Mouse (Mus musculus) adipocyte (in vitro differentiated cells): ENCODE measurements around the gene Plscr5.
"Not testable (repeated sequence)": the region's sequence is repeated elsewhere in the genome, so short reads cannot be mapped to it uniquely, and the experiment has no call there.

Experiments
- DNase-seq: peaks from one replicate; pipeline ENCODE4 v3.0.0-alpha.2; 2016; ENCODE audit warnings: low spot score

Plscr5 gene

GRCm38 (mm10) chr9:92192636-92193035 is at the start of gene Plscr5:
TSS of gene Plscr5 (plus strand) at chr9:92192936.
- not testable (repeated sequence) for DNase-seq

- DNase-seq, result peak; percentile 60
Observed at GRCm38 (mm10) chr9:92147555-92148248, 45.0 kb upstream of the Plscr5 start.

DNA sequence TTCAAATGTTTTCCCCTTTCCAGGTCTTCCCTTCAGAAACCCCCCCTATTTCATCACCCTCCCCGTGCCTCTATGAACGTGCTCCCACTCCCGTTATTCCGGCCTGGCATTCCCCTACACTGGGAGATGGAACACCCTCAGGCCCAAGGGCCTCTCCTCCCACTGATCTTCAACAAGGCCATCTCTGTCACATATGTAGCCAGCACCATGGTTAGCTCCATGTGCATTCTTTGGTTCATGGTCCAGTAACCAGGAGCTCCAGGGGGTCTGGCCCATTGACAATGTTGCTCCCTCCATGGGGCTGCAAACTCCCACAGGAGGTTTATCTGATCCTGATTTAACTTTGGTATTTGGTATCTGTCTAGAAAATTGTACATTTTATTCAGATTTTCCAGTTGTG is 30.5 kb upstream of the Plscr5 start:
- no peak for DNase-seq

DNA sequence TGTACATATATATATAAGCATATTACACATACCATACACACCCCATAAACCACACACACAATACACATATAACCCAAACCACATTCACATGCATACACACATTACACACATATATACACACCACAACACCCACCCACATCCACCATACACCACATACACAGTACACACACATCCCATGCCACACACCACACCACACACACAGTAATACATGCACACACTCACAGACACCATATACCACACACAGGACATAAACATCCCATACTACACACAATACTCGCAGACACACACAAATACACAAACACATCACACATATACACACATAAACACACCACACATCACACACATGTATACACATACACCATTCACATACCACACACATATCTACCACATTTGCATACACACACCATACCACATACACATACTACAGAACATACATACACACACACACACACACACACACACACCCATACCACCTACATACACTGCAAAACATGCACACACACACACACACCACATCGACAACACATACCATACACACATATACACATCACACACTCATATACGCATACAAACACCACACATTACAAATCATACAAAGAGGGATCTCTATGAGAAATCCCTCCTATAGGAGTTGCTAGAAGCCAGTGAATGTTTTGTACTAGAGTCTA is 19.3 kb upstream of the Plscr5 start:
- no peak for DNase-seq

DNA sequence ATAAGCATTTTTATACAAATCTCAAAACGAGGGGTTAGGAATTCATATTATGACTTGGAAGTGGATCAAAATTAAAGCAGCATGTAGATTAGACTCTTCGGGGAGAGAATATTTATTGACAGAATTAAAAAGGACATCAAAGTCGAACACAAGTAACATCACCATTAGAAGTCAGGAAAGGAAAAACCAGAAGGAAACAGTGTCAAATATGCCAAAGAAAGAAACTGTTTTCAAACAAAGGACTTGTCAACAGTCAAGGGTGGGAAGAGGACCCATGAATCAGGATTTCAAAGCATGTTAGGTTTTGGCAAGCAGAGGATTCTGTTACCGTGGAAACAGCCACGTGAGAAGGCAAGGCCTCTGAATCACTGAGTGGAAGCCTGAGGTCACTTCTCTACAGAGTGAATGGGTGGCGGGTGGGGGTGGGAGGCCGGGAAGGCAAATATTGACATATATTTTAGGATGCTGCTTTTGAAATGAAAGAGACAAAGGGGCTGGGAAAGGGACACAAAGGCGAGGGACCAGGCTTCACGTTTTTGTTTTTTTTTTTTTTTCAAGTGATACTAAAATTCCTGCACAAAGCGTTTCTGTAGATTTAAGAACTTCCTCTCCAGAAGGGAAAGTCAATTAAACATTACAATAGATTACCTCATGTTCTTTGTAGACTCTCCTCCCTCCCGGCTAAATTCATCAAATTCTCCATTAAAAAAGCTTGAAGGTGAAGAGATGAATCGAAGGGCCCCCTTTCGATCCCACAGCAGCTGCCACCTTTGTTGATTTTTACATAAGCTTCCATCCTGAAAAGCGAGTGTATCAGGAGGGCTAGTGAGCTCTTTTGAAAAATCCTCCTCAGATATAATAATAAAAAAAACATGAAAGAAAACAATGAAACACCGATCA is 18.3 kb upstream of the Plscr5 start:
- no peak for DNase-seq

DNA sequence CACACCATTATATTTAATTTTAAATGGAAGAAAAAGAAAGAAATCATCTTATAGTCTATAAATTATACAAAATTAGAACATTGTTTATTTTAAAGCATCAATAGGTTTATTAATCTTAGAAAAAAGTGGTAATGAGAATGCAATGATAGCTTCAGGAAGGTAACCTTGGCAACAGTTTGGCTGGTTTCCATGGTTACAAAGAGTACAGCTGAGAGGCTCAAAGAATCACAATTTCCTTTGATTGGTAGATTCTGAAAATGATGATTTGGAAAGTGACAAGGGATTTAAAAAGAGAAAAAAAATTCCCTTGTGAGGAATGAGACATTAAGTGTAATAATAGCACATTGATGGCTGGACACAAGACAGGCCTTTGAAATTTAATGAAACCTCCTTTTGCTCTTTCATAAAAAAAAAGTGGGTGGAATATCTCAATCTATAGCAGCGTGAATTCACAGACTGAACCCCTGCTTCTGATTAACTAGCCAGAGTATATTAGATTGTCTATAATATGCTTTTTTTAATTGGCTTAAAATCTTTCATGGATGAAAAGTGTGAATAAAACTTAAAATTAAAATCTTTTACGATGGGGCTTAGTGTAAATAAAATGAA is 13.8 kb upstream of the Plscr5 start:
- DNase-seq, result no peak

GRCm38 (mm10) chr9:92191295-92191694 is 1.4 kb upstream of the Plscr5 start:
- no peak for DNase-seq

DNA sequence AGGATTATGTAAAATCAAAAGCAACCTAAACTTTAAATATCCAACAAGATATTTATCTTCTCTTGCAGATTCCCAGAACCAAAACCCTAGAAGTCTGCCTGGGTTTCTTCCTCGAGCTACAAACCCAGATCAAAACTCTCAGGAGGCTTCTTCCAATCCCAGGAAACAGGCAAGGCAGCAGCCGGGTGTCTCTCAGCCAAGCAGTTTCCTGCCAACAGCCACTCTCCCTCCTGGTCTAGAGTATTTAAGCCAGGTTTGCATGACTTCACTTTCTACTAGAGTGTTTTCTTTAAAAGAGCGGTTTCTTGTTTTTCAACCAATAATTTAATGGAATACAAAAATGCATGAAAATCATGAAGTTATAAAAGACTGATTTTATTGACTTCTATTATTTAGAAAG is 5.7 kb downstream of the Plscr5 start:
- no peak for DNase-seq

- DNase-seq, result no peak
Observed at GRCm38 (mm10) chr9:92199564-92199963, 6.8 kb downstream of the Plscr5 start.

DNA sequence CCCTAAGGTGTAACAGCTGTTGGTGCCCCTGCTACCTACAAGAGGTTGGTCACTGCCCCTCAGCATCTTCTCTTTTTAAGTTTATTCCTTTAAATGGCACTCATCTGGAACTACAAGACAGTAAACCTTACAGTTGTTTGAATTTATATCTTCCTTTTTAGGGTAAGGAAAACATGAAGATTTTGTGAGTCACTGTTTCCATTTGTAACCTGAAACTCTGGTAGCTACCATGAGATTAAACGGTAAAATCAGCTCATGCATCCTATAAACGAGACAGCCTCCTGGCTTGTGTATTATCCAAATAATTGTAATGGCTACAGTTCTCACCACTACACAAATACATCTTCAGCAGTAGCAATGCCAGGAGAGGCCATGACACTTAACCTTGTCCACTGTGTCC is 11.7 kb downstream of the Plscr5 start:
- no peak for DNase-seq

- DNase-seq, result peak; percentile 72
Observed at GRCm38 (mm10) chr9:92207307-92207706, 14.6 kb downstream of the Plscr5 start.

DNA sequence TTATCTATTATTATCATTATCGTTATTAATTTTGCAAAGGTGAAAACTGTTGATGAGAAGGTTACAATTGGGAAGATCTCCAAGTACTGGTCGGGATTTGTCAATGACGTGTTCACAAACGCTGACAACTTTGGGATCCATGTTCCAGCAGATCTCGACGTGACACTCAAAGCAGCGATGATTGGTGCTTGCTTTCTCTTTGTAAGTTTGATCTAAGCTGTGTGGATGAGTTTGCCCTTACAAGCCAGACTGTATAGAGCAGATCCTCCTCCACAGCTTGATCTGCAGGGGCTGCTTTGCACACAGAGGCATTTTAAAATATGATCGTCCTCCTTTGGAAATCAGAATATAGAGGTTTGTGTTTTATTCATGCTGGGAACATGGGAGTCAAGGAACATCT is 15.0 kb downstream of the Plscr5 start:
- DNase-seq, result no peak

GRCm38 (mm10) chr9:92209850-92210249 is 17.1 kb downstream of the Plscr5 start:
- no peak for DNase-seq

DNA sequence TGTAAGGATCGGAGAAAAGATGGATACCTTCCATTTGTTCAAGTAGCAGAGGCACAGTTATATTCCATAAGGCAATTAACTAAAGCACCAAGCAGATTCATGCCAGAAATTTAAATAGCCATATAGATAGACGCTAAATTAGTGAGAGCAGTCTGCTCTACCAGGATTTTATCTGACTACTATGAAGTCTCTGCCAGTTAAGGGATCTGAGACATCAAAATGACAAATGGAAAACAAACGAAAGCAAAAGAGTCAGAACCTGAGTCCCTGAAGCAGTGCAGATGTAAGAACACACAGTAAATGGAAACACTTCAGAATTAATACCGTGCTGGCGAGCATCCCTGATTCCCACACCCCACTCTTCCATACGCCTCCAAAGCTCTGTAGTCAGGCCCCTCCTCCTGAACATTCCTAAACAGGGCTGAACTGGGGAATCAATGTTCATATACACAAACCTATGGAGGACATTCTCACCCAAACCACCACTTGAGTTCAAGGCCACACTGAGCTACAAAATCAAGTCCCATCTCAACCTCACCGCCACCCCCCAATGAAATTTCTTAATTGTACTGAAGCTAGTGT is 17.7 kb downstream of the Plscr5 start:
- no peak for DNase-seq

- DNase-seq, result no peak
Observed at GRCm38 (mm10) chr9:92211048-92211447, 18.3 kb downstream of the Plscr5 start.

DNA sequence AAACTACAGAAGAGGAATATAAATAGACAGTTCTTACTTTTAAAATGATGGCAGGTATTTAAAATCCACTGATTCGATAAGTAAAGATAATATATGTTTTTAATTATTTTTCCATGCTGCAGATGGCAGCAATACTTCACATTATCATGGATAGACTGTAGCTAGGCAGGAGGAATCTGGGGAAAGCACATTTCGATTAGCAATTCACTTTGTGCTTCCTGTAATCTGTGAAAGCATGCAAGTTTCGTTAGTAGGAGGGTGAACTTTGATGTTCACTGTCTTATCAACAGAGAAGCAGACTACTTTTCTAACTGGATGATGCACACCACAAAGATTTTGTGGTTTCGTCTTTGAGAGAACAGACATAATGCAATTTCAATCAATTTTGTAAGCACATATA is 24.7 kb downstream of the Plscr5 start:
- DNase-seq, result peak; percentile 47

DNA sequence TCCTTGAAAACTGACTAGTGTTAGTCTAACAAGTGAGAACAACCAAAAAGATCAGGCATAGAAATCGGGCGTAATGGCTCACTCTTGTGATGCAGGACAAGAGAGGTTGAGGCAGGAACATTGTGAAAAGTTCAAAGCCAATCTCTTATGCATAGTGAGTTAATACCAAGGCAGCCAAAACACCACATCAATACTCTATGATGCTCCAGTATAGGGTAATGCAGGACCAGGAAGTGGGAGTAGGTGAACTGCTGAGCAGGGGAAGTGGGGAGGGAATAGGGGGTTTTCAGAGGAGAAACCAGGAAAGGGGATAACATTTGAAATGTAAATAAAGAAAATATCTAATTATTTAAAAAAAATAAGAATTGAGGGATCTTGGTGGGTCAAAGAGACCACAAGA is 25.2 kb downstream of the Plscr5 start:
- DNase-seq, result no peak

DNA sequence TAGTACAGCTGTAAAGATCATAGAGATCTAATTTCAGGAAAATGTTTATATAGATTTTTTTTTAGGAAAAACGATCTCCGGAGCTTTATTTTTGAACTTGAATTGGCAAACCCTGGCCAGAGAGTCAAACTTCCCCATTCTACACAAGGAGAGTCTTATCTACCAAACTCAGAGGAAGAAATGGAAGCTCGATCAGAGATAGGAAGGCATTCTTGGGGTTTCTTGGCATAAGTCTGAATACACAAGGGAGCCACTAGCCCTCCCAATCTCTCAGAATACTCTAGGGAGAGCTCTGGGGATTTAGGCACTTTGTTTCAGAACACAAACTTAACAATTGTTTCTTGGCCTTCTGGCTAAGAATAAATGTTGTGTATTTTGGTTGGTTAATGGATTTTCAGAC is 27.4 kb downstream of the Plscr5 start:
- DNase-seq, result no peak

GRCm38 (mm10) chr9:92221480-92221879 is 28.7 kb downstream of the Plscr5 start:
- no peak for DNase-seq

- no peak for DNase-seq
Observed at GRCm38 (mm10) chr9:92224598-92225231, 32.0 kb downstream of the Plscr5 start.

- no peak for DNase-seq
Observed at GRCm38 (mm10) chr9:92226127-92226655, 33.5 kb downstream of the Plscr5 start.
